Mouse (Mus musculus) hindbrain, postnatal 0 days (tissue): ENCODE measurements around the gene Zfp423. TPM values are rescaled to one million over a fixed set of nuclear protein-coding genes. Genes with fewer than 3 reads are reported as not detected.
A peak's percentile ranks its signal among the peaks of the same experiment; 100 is the strongest.

ENCODE experiments used
- ATAC-seq: fragments of 200-750 bp; cut with Nextera tagmentation; 2 replicates; pipeline ENCODE4 v1.8.0; 2017; ENCODE audit warnings: mild to moderate bottlenecking, moderate TSS enrichment, moderate library complexity
- DNase-seq: peaks from one replicate; pipeline ENCODE4 v3.0.0-alpha.2; 2015; ENCODE audit warnings: low spot score
- H3K27ac ChIP-seq: fragments of 300-500 bp; sonication (generic); 2 replicates; pipeline ENCODE4 v1.5.1; 2014; ENCODE audit warnings: mild to moderate bottlenecking
- H3K27me3 ChIP-seq: fragments of 300-500 bp; sonication (generic); 2 replicates; pipeline ENCODE4 v1.6.1; 2014; ENCODE audit warnings: low read length, mixed read lengths; ENCODE audit not compliant: insufficient read depth
- H3K36me3 ChIP-seq: fragments of 300-500 bp; sonication (generic); 2 replicates; pipeline ENCODE4 v1.6.1; 2014; ENCODE audit warnings: low read length, mixed read lengths; ENCODE audit not compliant: insufficient read depth
- H3K4me1 ChIP-seq: fragments of 300-500 bp; sonication (generic); 2 replicates; pipeline ENCODE4 v1.6.1; 2014; ENCODE audit warnings: antibody characterized with exemption, low read length, mixed read lengths; ENCODE audit not compliant: insufficient read depth
- H3K4me2 ChIP-seq: fragments of 300-500 bp; sonication (generic); 2 replicates; pipeline ENCODE4 v1.6.1; 2014; ENCODE audit warnings: low read depth, mild to moderate bottlenecking, low read length, moderate library complexity, mixed read lengths
- H3K4me3 ChIP-seq: fragments of 300-500 bp; sonication (generic); 2 replicates; pipeline ENCODE4 v1.5.1; 2014; ENCODE audit warnings: low read length
- H3K9ac ChIP-seq: fragments of 300-500 bp; sonication (generic); replicated peaks from 2 replicates; pipeline ENCODE4 v1.6.1; 2014; ENCODE audit warnings: mild to moderate bottlenecking, low read length, moderate library complexity, mixed read lengths
- H3K9me3 ChIP-seq: fragments of 300-500 bp; sonication (generic); 2 replicates; pipeline ENCODE4 v1.6.1; 2016; ENCODE audit warnings: low read length, mixed read lengths
- CTCF ChIP-seq: IDR thresholded peaks from 2 replicates; pipeline ENCODE4 v1.5.1; 2016; ENCODE audit warnings: antibody characterized with exemption, control low read depth, low read depth
- WGBS: fragments of 180-500 bp; shearing (Covaris S2); extraction: QIAGEN DNeasy Blood & Tissue Kit; methylation state at CpG from one replicate; pipeline ENCODE4 v1.1.7; 2014; 5-methylcytosine and 5-hydroxymethylcytosine counted together
- polyA plus RNA-seq: library from polyadenylated mRNA; unstranded; fragments of >200 nt; fragmentation: Nextera tagmentation; extraction: Ambion mirVana; gene quantifications from 2 replicates; pipeline ENCODE4 v1.2.1, GENCODE M21; 2015
- total RNA-seq: library from RNA; depleted of rRNA; stranded (reverse); fragments of >200 nt; gene quantifications from 2 replicates; pipeline ENCODE4 v1.2.3, GENCODE M21; 2014

The Zfp423 gene
- total and polyA plus RNA-seq, 2 experiments from 2014 or later = 22.2 to 73.6 TPM

DNA sequence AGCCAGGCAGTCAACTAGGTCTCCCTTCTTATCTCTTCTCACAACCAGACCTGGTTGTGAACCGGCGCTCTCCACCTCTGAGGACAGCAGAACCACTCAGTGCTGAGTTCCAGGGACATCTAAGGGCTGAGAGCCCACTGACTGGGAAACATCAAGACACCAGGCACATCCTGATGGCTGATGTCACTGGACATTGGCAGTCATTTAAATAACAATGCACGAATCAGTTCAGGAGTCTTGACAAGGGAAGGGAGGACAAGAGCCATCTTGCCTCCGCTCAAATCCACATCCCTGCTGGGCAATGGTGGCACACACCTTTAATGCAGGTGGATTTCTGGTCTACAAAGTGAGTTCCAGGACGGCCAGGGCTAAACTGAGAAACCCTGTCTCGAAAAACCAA lies 92.8 kb downstream of the Zfp423 start:
- Histone ChIP-seq H3K27ac (no peak overlapping the region), H3K4me1 (no peaks in the 10 kb centered on the region), H3K36me3 (no peaks in the 10 kb centered on the region), H3K4me3 (no peak overlapping the region), H3K9me3 (no peaks in the 10 kb centered on the region), H3K4me2 (no peak overlapping the region), H3K27me3 (no peaks in the 10 kb centered on the region), H3K9ac (no peak overlapping the region)
- no peak for TF ChIP-seq CTCF
- ATAC-seq = no peak
- DNase-seq = no peak
- WGBS = 74% methylated on average over 6 of the region's 6 CpGs

DNA sequence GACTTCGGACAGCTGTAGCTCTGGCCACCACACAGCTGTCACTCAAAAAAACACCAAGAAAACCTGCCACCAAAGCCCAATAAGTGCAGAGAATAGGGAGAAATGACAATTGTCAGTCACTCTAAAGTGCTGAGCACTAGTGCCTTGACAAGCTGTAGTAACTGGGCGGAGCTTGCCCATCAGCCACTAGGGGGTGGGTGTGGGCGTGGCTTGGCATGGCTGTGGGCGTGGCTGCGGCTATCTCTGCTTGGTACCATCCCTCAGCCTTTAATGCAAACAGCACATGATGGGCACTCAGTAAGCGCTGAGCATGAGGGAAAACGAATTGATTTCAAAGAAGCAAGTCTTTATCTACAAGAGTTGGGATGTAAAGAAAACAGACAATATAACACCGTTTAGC lies 95.2 kb downstream of the Zfp423 start:
- ATAC-seq = no peak
- Histone ChIP-seq H3K36me3 (no peaks in the 10 kb centered on the region), H3K4me2 (no peak overlapping the region), H3K4me1 (peaks cover 10% of the 10 kb centered on the region; the same call in 1 of the 2 replicates), H3K9me3 (no peaks in the 10 kb centered on the region), H3K9ac (no peak overlapping the region), H3K27ac (no peak overlapping the region), H3K4me3 (no peak overlapping the region), H3K27me3 (no peaks in the 10 kb centered on the region)
- no peak for DNase-seq
- 75% methylated on average over 8 of the region's 8 CpGs for WGBS
- TF ChIP-seq CTCF = no peak

DNA sequence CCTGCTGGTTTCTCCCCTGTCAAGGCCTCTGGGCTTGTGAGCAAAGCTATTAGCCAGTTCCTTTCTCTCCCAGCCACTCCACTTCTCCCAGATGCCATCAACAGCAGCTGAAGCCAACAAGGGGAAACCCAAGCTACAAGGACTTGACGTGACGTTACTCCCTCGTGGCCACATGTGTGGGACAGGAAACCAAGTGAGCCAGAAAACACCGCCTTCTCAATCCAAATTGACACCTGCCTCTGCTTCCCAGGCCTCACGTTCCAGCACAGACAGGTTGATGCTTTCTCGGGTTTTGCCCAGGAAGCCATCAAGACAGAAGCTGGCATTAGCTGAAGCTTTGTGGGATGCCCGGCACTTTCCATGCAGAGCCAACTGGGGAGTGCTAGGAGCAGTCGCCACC lies 96.3 kb downstream of the Zfp423 start:
- Histone ChIP-seq H3K4me1 (peaks cover 12% of the 10 kb centered on the region; the same call in 1 of the 2 replicates), H3K27ac (no peak overlapping the region), H3K27me3 (no peaks in the 10 kb centered on the region), H3K4me2 (no peak overlapping the region), H3K4me3 (no peak overlapping the region), H3K9me3 (no peaks in the 10 kb centered on the region), H3K36me3 (no peaks in the 10 kb centered on the region), H3K9ac (no peak overlapping the region)
- WGBS = 84% methylated on average over 8 of the region's 8 CpGs
- no peak for TF ChIP-seq CTCF
- ATAC-seq (no peak), DNase-seq (no peak)

DNA sequence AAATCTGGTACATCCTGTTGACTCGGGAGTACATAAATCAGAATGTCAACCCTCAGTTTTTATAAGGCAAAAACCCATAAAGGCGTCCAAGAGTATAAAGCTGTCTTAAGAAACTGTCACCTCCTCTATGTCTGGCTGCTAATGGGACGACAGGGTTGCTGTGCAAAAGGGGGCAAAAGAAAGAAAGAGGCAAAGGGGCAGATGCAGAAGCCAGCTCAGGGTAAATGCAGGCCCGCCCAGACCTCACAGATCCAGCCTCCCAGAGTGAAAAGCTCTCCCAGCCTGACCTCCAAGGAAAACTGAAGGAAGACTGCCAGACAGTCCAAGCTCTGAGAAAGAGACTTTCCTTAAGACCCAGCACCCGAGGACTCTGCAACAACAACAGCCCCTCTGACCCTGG lies 97.7 kb downstream of the Zfp423 start:
- H3K4me1 ChIP-seq = peaks cover 12% of the 10 kb centered on the region; the same call in 1 of the 2 replicates
- H3K9ac ChIP-seq = no peak overlapping the region
- 0 out of 2 replicates have a peak overlapping the region, but pooled peaks have one; percentile 27 for H3K27ac ChIP-seq
- H3K4me3 ChIP-seq = no peak overlapping the region
- 49% methylated on average over 5 of the region's 5 CpGs for WGBS
- DNase-seq (no peak), ATAC-seq (no peak)
- no peaks in the 10 kb centered on the region for H3K36me3 ChIP-seq
- H3K4me2 ChIP-seq = no peak overlapping the region
- H3K27me3 ChIP-seq = no peaks in the 10 kb centered on the region
- TF ChIP-seq CTCF = no peak
- H3K9me3 ChIP-seq = no peaks in the 10 kb centered on the region

DNA sequence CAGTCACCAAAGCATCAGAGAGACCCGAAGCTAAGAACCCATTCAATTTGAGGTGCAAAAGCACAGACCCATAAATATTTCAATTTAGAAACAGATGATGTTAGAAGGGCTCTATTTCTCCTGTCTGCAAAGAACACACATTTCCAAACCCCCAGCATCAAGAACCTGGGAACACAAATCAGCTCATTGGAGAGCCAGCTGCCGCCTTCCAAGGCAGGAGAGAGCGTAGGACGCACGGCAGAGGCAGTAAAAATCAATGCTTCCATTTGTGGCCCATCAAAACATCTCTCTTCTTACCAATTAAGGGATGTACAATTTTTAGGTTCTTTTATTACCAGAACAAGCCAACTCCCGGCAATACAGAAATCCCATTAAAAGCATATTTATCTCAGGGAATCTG lies 98.5 kb downstream of the Zfp423 start:
- 60% methylated on average over 6 of the region's 6 CpGs for WGBS
- Histone ChIP-seq H3K4me3 (no peak overlapping the region), H3K4me2 (no peak overlapping the region), H3K9me3 (no peaks in the 10 kb centered on the region), H3K9ac (no peak overlapping the region), H3K36me3 (no peaks in the 10 kb centered on the region), H3K27me3 (no peaks in the 10 kb centered on the region), H3K27ac (no peak overlapping the region), H3K4me1 (peaks cover 12% of the 10 kb centered on the region; the same call in 1 of the 2 replicates)
- TF ChIP-seq CTCF = no peak
- DNase-seq (no peak), ATAC-seq (no peak)

DNA sequence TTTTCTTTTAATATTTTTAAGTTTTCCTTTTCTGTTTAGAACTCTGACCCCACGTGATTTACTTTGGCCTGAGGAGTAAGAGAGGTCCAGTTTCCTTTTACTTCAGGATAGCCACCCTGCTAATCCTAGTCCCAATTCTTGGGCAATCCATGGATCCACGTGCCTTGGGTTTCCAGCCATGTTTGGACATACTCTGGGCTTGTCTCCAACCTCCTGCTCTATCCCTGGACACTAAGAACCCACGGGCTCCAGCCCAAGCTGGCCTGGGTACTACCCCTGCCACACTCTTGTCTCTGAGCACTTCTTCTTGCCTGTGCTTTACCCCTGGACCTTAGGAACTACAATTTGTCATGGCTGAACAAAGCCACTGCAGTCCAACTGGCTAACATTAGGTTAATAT lies 107.5 kb downstream of the Zfp423 start:
- no peak overlapping the region for H3K4me2 ChIP-seq
- H3K9me3 ChIP-seq = no peaks in the 10 kb centered on the region
- 62% methylated on average over 3 of the region's 3 CpGs for WGBS
- no peak overlapping the region for H3K4me3 ChIP-seq
- no peak overlapping the region for H3K9ac ChIP-seq
- no peak for ATAC-seq
- no peak for DNase-seq
- no peak overlapping the region for H3K27ac ChIP-seq
- H3K36me3 ChIP-seq = no peaks in the 10 kb centered on the region
- peaks cover 13% of the 10 kb centered on the region for H3K4me1 ChIP-seq
- no peak for TF ChIP-seq CTCF
- H3K27me3 ChIP-seq = no peaks in the 10 kb centered on the region

DNA sequence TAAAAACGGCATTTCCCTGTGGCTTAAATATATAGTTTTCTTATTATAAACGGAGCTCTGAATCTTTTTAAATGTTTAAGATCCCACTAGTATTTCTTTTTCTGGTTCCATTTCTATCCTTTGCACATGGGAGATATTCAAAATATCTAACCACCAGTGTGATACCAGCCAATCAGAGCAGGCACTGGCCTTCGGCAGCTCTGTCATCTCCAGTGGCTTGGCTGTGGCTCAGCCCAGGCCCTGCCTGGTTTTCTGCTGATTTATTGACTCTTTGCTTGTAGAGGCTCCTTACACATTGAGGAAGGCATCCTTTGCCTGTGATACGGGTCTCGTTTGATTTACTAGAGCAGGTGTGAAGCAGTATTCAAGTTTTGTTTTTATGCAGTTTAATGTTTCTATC lies 108.0 kb downstream of the Zfp423 start:
- no peaks in the 10 kb centered on the region for H3K36me3 ChIP-seq
- 84% methylated on average over 5 of the region's 5 CpGs for WGBS

More for the DNA sequence above, 108.0 kb downstream of the Zfp423 start:
- H3K4me2 ChIP-seq = no peak overlapping the region
- H3K9me3 ChIP-seq = no peaks in the 10 kb centered on the region
- no peak overlapping the region for H3K27ac ChIP-seq
- H3K9ac ChIP-seq = no peak overlapping the region
- H3K4me1 ChIP-seq = peaks cover 13% of the 10 kb centered on the region
- no peak for TF ChIP-seq CTCF
- no peak overlapping the region for H3K4me3 ChIP-seq
- DNase-seq (no peak), ATAC-seq (no peak)
- H3K27me3 ChIP-seq = no peaks in the 10 kb centered on the region
